Mouse (Mus musculus): ENCODE results near the gene Ccdc157. TPM values are rescaled to one million over a fixed set of nuclear protein-coding genes. Genes with fewer than 3 reads are reported as not detected.
"Not testable (repeated sequence)": the region's sequence is repeated elsewhere in the genome, so short reads cannot be mapped to it uniquely, and the experiment has no call there.

Gene Ccdc157
- polyA plus RNA-seq, 1 experiment from 2014 or later, result 5.7 TPM

- Histone ChIP-seq H3K36me3 (ENCODE audit: control insufficient read depth, insufficient read depth, low read length) (peaks cover 8% of the 10 kb centered on the region; the same call in 1 of the 2 replicates), H3K27ac (ENCODE audit: low read length) (no peak overlapping the region), H3K9ac (replicated peaks; ENCODE audit: low read depth, low read length) (no peak overlapping the region), H3K9me3 (ENCODE audit: control insufficient read depth, low read depth, low read length) (no peaks in the 10 kb centered on the region), H3K4me1 (ENCODE audit: control insufficient read depth, insufficient read depth, low read length) (peaks cover 8% of the 10 kb centered on the region; the same call in 1 of the 2 replicates), H3K4me3 (ENCODE audit: low read depth, low read length) (no peak overlapping the region), H3K27me3 (ENCODE audit: control insufficient read depth, insufficient read depth, low read length) (no peaks in the 10 kb centered on the region), H3K4me2 (replicated peaks; ENCODE audit: low read depth, low read length) (no peak overlapping the region)
- whole genome bisulfite sequencing, result 56% methylated on average over 6 of the region's 6 CpGs
- no peak for ATAC-seq (ENCODE audit: insufficient number of reproducible peaks, insufficient read depth, low FRiP score, low read depth)
These were observed 25.7 kb downstream of the Ccdc157 start for GRCm38 (mm10) chr11:4134400-4134799.

DNA sequence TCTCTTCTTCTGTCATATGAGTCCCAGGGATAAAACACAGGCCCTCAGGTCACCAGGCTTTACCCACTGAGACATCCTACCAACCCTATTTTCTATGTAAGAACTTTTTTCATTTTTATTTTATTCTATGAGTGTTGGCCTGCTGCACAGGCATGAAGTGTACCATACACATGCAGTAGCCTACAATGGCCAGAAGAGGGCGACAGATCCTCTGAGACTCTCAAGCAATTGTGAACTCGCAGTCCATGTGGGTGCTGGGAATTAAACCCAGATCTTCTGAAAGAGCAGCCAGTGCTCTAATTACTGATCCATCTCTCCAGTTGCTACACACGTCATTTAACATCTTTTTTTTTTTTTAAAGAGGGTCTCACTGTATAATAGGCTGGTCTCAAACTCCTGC lies 26.6 kb downstream of the Ccdc157 start:
- Histone ChIP-seq H3K4me1 (ENCODE audit: control insufficient read depth, insufficient read depth, low read length) (peaks cover 8% of the 10 kb centered on the region; the same call in 1 of the 2 replicates), H3K4me2 (replicated peaks; ENCODE audit: low read depth, low read length) (no peak overlapping the region), H3K9me3 (ENCODE audit: control insufficient read depth, low read depth, low read length) (no peaks in the 10 kb centered on the region), H3K27ac (ENCODE audit: low read length) (no peak overlapping the region), H3K4me3 (ENCODE audit: low read depth, low read length) (no peak overlapping the region), H3K9ac (replicated peaks; ENCODE audit: low read depth, low read length) (no peak overlapping the region), H3K36me3 (ENCODE audit: control insufficient read depth, insufficient read depth, low read length) (peaks cover 5% of the 10 kb centered on the region; the same call in 1 of the 2 replicates), H3K27me3 (ENCODE audit: control insufficient read depth, insufficient read depth, low read length) (no peaks in the 10 kb centered on the region)
- ATAC-seq (ENCODE audit: insufficient number of reproducible peaks, insufficient read depth, low FRiP score, low read depth), result no peak
- 55% methylated on average over 3 of the region's 3 CpGs for WGBS

DNA sequence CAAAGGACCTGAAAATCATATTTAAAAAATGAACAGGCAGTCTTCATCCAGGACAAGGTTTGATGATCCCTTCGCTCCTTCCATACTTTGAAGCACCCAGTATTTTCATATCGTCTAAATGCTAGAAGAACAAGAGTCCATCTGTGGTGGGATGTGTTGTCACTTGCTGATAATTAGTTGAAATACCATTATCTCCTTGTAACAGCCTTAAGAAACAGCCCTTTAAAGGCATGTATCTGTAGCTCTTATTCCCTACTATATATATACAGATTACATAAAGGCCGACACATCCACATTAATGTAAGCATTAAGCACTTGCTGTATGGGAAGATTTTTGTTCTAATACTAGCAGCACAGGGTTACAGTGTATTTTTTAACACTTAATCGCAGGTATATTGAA lies 31.6 kb downstream of the Ccdc157 start:
- H3K36me3 ChIP-seq (ENCODE audit: control insufficient read depth, insufficient read depth, low read length); H3K27ac ChIP-seq (ENCODE audit: low read length); H3K4me1 ChIP-seq (ENCODE audit: control insufficient read depth, insufficient read depth, low read length); ATAC-seq (ENCODE audit: insufficient number of reproducible peaks, insufficient read depth, low FRiP score, low read depth); H3K27me3 ChIP-seq (ENCODE audit: control insufficient read depth, insufficient read depth, low read length); H3K4me2 ChIP-seq (replicated peaks; ENCODE audit: low read depth, low read length); H3K4me3 ChIP-seq (ENCODE audit: low read depth, low read length); H3K9me3 ChIP-seq (ENCODE audit: control insufficient read depth, low read depth, low read length); H3K9ac ChIP-seq (replicated peaks; ENCODE audit: low read depth, low read length): not testable (repeated sequence)
- WGBS, result 87% methylated on average over 4 of the region's 4 CpGs

DNA sequence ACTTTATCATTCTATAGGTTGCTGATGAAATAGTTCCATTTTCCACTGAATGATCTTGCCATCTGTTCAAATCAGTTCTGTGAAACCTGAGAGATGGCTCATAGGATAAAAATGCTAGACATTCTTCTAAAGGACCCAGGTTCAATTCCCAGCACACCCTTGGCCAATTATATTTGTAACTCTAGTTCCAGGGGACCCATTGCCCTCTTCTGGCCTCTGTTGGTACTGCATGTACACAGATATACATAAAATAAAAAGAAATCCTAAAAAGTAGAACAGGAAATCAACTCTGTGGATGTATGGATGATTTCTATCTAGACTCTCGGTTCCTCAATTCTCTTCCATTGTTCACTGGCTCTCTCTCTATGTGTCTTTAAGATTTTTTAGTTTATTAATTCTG lies 33.0 kb downstream of the Ccdc157 start:
- Histone ChIP-seq H3K27ac (ENCODE audit: low read length) (no peak overlapping the region), H3K27me3 (ENCODE audit: control insufficient read depth, insufficient read depth, low read length) (no peaks in the 10 kb centered on the region), H3K4me1 (ENCODE audit: control insufficient read depth, insufficient read depth, low read length) (no peaks in the 10 kb centered on the region), H3K4me3 (ENCODE audit: low read depth, low read length) (no peak overlapping the region), H3K36me3 (ENCODE audit: control insufficient read depth, insufficient read depth, low read length) (no peaks in the 10 kb centered on the region), H3K9ac (replicated peaks; ENCODE audit: low read depth, low read length) (no peak overlapping the region), H3K4me2 (replicated peaks; ENCODE audit: low read depth, low read length) (no peak overlapping the region), H3K9me3 (ENCODE audit: control insufficient read depth, low read depth, low read length) (0 out of 2 replicates have a peak, but pooled peaks cover 3% of the 10 kb centered on the region)
- ATAC-seq (ENCODE audit: insufficient number of reproducible peaks, insufficient read depth, low FRiP score, low read depth), result no peak
- 92% methylated on average over 1 of the region's 1 CpGs for WGBS

DNA sequence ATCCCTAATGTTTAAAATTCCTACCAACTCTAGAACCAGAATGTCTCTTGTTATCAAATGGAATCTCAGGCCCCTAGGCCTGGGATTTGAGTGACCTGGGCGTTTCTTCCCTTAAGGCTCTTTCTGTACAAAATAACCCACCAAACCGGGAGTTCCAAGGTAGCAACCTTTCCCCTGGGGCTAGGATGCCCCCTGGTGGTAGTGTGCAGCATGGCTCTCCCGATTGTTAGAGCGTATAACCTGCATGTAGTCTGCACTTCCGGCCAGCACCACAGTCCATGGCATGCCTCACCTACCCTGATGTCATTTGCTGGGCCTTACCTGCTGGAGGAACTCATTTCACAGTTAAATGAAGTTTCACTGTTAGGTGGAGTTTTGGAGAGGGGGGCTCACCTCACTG lies 36.2 kb downstream of the Ccdc157 start:
- 0 out of 2 replicates have a peak, but pooled peaks cover 3% of the 10 kb centered on the region for H3K4me1 ChIP-seq (ENCODE audit: control insufficient read depth, insufficient read depth, low read length)
- no peak overlapping the region for H3K4me3 ChIP-seq (ENCODE audit: low read depth, low read length)
- 70% methylated on average over 5 of the region's 5 CpGs for whole genome bisulfite sequencing
- H3K4me2 ChIP-seq (replicated peaks; ENCODE audit: low read depth, low read length), result no peak overlapping the region
- no peaks in the 10 kb centered on the region for H3K27me3 ChIP-seq (ENCODE audit: control insufficient read depth, insufficient read depth, low read length)
- no peak overlapping the region for H3K27ac ChIP-seq (ENCODE audit: low read length)
- H3K36me3 ChIP-seq (ENCODE audit: control insufficient read depth, insufficient read depth, low read length), result no peaks in the 10 kb centered on the region
- 0 out of 2 replicates have a peak, but pooled peaks cover 3% of the 10 kb centered on the region for H3K9me3 ChIP-seq (ENCODE audit: control insufficient read depth, low read depth, low read length)
- H3K9ac ChIP-seq (replicated peaks; ENCODE audit: low read depth, low read length), result no peak overlapping the region
- ATAC-seq (ENCODE audit: insufficient number of reproducible peaks, insufficient read depth, low FRiP score, low read depth), result no peak

GRCm38 (mm10) chr11:4122742-4123579 lies 37.1 kb downstream of the Ccdc157 start, which contains the start of gene Sec14l2:
Gene Sec14l2, minus strand, starts transcription at chr11:4123415.
- no peak within 1 kb of the TSS for H3K4me2 ChIP-seq (replicated peaks; ENCODE audit: low read depth, low read length)
- no peak within 1 kb of the TSS for H3K9ac ChIP-seq (replicated peaks; ENCODE audit: low read depth, low read length)
- no peak within 1 kb of the TSS for H3K4me3 ChIP-seq (ENCODE audit: low read depth, low read length)
- peaks cover 8% of the 10 kb centered on the region; the same call in 1 of the 2 replicates for H3K4me1 ChIP-seq (ENCODE audit: control insufficient read depth, insufficient read depth, low read length)
- no peak within 1 kb of the TSS for H3K27ac ChIP-seq (ENCODE audit: low read length)
- no peaks in the 10 kb centered on the region for H3K27me3 ChIP-seq (ENCODE audit: control insufficient read depth, insufficient read depth, low read length)
- 0 out of 2 replicates have a peak, but pooled peaks cover 3% of the 10 kb centered on the region for H3K9me3 ChIP-seq (ENCODE audit: control insufficient read depth, low read depth, low read length)
- H3K36me3 ChIP-seq (ENCODE audit: control insufficient read depth, insufficient read depth, low read length), result no peaks in the 10 kb centered on the region
- ATAC-seq (ENCODE audit: insufficient number of reproducible peaks, insufficient read depth, low FRiP score, low read depth), result no peak
- WGBS, result 72% methylated on average over 10 of the region's 10 CpGs

GRCm38 (mm10) chr11:4122226-4122625 lies 37.9 kb downstream of the Ccdc157 start:
- H3K4me1 ChIP-seq (ENCODE audit: control insufficient read depth, insufficient read depth, low read length), result peaks cover 12% of the 10 kb centered on the region; the same call in 1 of the 2 replicates
- H3K4me3 ChIP-seq (ENCODE audit: low read depth, low read length), result no peak overlapping the region
- no peak overlapping the region for H3K27ac ChIP-seq (ENCODE audit: low read length)
- H3K9me3 ChIP-seq (ENCODE audit: control insufficient read depth, low read depth, low read length), result 0 out of 2 replicates have a peak, but pooled peaks cover 3% of the 10 kb centered on the region
- no peaks in the 10 kb centered on the region for H3K36me3 ChIP-seq (ENCODE audit: control insufficient read depth, insufficient read depth, low read length)
- no peaks in the 10 kb centered on the region for H3K27me3 ChIP-seq (ENCODE audit: control insufficient read depth, insufficient read depth, low read length)
- 66% methylated on average over 5 of the region's 5 CpGs for WGBS
- H3K4me2 ChIP-seq (replicated peaks; ENCODE audit: low read depth, low read length), result no peak overlapping the region
- no peak overlapping the region for H3K9ac ChIP-seq (replicated peaks; ENCODE audit: low read depth, low read length)
- no peak for ATAC-seq (ENCODE audit: insufficient number of reproducible peaks, insufficient read depth, low FRiP score, low read depth)

DNA sequence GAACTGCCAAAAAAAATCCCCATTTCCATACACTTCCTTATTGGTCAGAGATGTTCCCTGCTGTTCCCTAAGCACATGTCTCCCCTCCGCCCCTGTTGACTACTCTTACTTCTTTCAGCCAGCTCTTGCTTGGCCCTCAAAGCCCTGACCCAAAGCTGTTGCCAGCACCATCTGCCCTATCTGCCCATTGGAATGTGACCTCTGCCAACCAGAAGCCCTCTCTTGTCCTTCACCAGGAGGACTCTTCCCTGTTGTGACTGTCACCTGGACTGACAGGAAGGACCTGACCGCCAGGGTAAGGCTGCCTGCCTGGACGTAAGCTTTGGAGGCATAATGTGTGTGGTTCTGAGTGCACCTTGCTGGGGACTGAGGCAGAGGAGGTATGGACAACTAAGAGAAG lies 38.4 kb downstream of the Ccdc157 start:
- Histone ChIP-seq H3K4me1 (ENCODE audit: control insufficient read depth, insufficient read depth, low read length) (peaks cover 12% of the 10 kb centered on the region; the same call in 1 of the 2 replicates), H3K27ac (ENCODE audit: low read length) (no peak overlapping the region), H3K27me3 (ENCODE audit: control insufficient read depth, insufficient read depth, low read length) (no peaks in the 10 kb centered on the region), H3K4me3 (ENCODE audit: low read depth, low read length) (no peak overlapping the region), H3K4me2 (replicated peaks; ENCODE audit: low read depth, low read length) (no peak overlapping the region), H3K9me3 (ENCODE audit: control insufficient read depth, low read depth, low read length) (no peaks in the 10 kb centered on the region), H3K36me3 (ENCODE audit: control insufficient read depth, insufficient read depth, low read length) (no peaks in the 10 kb centered on the region), H3K9ac (replicated peaks; ENCODE audit: low read depth, low read length) (no peak overlapping the region)
- no peak for ATAC-seq (ENCODE audit: insufficient number of reproducible peaks, insufficient read depth, low FRiP score, low read depth)
- WGBS, result 70% methylated on average over 3 of the region's 3 CpGs

Measured in stomach, embryonic 14.5 days (tissue).